Mouse (Mus musculus): ENCODE results near the gene Gins1. TPM values are rescaled to one million over a fixed set of nuclear protein-coding genes. Genes with fewer than 3 reads are reported as not detected.

Gene Gins1
- polyA plus RNA-seq, 1 experiment from 2014 or later, result 28.0 TPM

GRCm38 (mm10) chr2:150964641-150965040, 59.4 kb downstream of the Gins1 start:
- Histone ChIP-seq H3K4me3 (replicated peaks) (no peak overlapping the region), H3K9me3 (replicated peaks) (no peaks in the 10 kb centered on the region), H3K4me2 (replicated peaks) (no peak overlapping the region), H3K27me3 (no peaks in the 10 kb centered on the region), H3K4me1 (no peaks in the 10 kb centered on the region), H3K27ac (replicated peaks) (no peak overlapping the region), H3K9ac (no peak overlapping the region), H3K36me3 (peaks cover 15% of the 10 kb centered on the region; the same call in 1 of the 2 replicates)
- WGBS, result 84% methylated on average over 3 of the region's 3 CpGs
- ATAC-seq (ENCODE audit: insufficient number of reproducible peaks, low FRiP score, low TSS enrichment, low read depth), result no peak

GRCm38 (mm10) chr2:150965951-150966350, 60.8 kb downstream of the Gins1 start:
- Histone ChIP-seq H3K27me3 (no peaks in the 10 kb centered on the region), H3K9ac (no peak overlapping the region), H3K9me3 (replicated peaks) (no peaks in the 10 kb centered on the region), H3K36me3 (peaks cover 10% of the 10 kb centered on the region; the same call in 1 of the 2 replicates), H3K27ac (replicated peaks) (no peak overlapping the region), H3K4me3 (replicated peaks) (no peak overlapping the region), H3K4me2 (replicated peaks) (no peak overlapping the region), H3K4me1 (no peaks in the 10 kb centered on the region)
- no peak for ATAC-seq (ENCODE audit: insufficient number of reproducible peaks, low FRiP score, low TSS enrichment, low read depth)
- 89% methylated on average over 10 of the region's 10 CpGs for WGBS

DNA sequence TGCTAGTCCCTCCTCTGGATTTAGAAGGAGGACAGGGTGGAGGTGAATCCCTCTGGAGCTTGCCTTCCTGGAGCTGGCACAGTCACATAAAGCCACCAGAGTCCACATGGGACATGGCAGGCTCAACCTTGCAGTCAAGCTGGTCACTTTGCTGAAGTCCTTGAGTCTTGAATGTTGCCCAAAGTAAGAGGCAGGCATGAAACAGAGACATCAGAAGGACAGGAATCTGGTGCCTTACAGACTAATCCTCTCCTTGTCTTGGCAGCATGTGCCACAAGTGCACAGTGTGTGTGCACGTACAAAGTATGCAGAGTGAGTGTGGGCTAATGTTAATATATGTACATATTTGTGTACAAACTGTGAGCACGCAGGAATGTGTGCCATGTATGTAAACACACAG, 62.3 kb downstream of the Gins1 start:
- no peak for ATAC-seq (ENCODE audit: insufficient number of reproducible peaks, low FRiP score, low TSS enrichment, low read depth)
- Histone ChIP-seq H3K9me3 (replicated peaks) (no peaks in the 10 kb centered on the region), H3K4me2 (replicated peaks) (no peak overlapping the region), H3K4me3 (replicated peaks) (no peak overlapping the region), H3K9ac (no peak overlapping the region), H3K27ac (replicated peaks) (no peak overlapping the region), H3K27me3 (no peaks in the 10 kb centered on the region), H3K36me3 (peaks cover 9% of the 10 kb centered on the region; the same call in 1 of the 2 replicates), H3K4me1 (no peaks in the 10 kb centered on the region)
- WGBS, result 86% methylated on average over 2 of the region's 2 CpGs

DNA sequence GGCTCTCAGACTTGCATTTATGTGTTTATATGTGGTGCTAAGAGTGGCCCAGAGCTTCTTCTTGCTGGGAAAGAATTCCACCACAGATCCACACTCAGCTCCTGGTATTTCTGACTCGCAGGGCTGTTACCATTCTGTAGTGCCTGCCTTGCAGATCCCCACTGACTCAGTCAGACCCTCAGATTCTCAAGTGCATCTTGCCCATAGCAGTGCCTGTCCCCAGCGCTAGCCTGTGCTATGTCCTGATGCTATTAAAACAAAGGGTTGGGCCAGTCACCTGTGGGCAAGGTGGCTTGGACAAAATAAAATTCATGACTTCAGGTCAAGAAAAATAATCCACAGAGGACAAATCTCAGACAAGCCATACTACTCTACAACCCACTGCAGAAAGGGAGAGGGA, 64.0 kb downstream of the Gins1 start:
- no peaks in the 10 kb centered on the region for H3K4me1 ChIP-seq
- 95% methylated on average over 2 of the region's 2 CpGs for WGBS
- no peak overlapping the region for H3K4me2 ChIP-seq (replicated peaks)
- peaks cover 12% of the 10 kb centered on the region; the same call in 1 of the 2 replicates for H3K36me3 ChIP-seq
- ATAC-seq (ENCODE audit: insufficient number of reproducible peaks, low FRiP score, low TSS enrichment, low read depth), result no peak
- no peaks in the 10 kb centered on the region for H3K27me3 ChIP-seq
- H3K9ac ChIP-seq, result no peak overlapping the region
- no peak overlapping the region for H3K27ac ChIP-seq (replicated peaks)
- H3K9me3 ChIP-seq (replicated peaks), result no peaks in the 10 kb centered on the region
- H3K4me3 ChIP-seq (replicated peaks), result no peak overlapping the region

DNA sequence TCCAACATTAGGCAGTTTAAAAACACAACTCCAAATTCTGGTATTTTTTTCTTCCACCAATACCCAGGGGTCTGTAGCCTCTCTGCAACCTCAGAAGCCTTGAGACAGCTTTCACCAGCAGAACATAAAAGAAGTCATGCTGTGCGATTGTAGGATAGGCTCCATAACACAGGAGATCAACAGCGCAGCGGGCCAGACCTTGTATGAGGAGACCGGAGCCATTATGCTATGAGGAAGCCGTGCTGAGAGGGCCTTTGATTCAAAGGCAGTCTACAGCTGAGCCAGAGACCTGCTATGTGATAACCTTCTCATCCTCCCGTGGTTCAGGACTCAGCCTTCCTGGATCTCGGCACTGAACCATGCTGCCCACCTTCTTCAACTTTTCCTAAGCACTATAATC, 66.7 kb downstream of the Gins1 start:
- Histone ChIP-seq H3K27ac (replicated peaks) (no peak overlapping the region), H3K4me3 (replicated peaks) (no peak overlapping the region), H3K36me3 (peaks cover 18% of the 10 kb centered on the region; the same call in 1 of the 2 replicates), H3K4me1 (no peaks in the 10 kb centered on the region), H3K9me3 (replicated peaks) (no peaks in the 10 kb centered on the region), H3K27me3 (no peaks in the 10 kb centered on the region), H3K9ac (no peak overlapping the region), H3K4me2 (replicated peaks) (no peak overlapping the region)
- no peak for ATAC-seq (ENCODE audit: insufficient number of reproducible peaks, low FRiP score, low TSS enrichment, low read depth)
- WGBS, result 94% methylated on average over 7 of the region's 7 CpGs

DNA sequence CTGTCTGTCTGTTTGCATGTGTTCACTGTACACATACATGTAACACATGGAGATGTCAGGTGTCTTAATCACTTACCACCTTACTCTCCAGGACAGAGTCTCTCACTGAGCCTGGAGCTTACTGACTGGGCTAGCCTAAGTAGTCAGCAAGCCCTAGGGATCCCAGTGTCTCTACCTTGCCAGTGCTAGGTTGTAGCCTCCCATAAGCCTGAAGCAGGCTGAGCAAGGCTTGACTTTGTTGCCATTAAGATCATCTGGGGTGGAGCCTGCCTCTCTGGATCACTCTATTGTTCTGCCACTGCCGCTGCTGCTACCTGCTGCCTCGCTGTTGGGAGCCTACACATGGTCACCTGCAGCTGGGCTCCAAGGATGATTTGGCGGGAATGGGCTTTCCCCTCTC, 67.5 kb downstream of the Gins1 start:
- no peak overlapping the region for H3K27ac ChIP-seq (replicated peaks)
- peaks cover 22% of the 10 kb centered on the region; the same call in 1 of the 2 replicates for H3K36me3 ChIP-seq
- no peaks in the 10 kb centered on the region for H3K4me1 ChIP-seq
- H3K4me2 ChIP-seq (replicated peaks), result no peak overlapping the region
- no peak for ATAC-seq (ENCODE audit: insufficient number of reproducible peaks, low FRiP score, low TSS enrichment, low read depth)
- no peaks in the 10 kb centered on the region for H3K9me3 ChIP-seq (replicated peaks)
- WGBS, result 93% methylated on average over 3 of the region's 3 CpGs
- H3K4me3 ChIP-seq (replicated peaks), result no peak overlapping the region
- H3K27me3 ChIP-seq, result no peaks in the 10 kb centered on the region
- H3K9ac ChIP-seq, result no peak overlapping the region

DNA sequence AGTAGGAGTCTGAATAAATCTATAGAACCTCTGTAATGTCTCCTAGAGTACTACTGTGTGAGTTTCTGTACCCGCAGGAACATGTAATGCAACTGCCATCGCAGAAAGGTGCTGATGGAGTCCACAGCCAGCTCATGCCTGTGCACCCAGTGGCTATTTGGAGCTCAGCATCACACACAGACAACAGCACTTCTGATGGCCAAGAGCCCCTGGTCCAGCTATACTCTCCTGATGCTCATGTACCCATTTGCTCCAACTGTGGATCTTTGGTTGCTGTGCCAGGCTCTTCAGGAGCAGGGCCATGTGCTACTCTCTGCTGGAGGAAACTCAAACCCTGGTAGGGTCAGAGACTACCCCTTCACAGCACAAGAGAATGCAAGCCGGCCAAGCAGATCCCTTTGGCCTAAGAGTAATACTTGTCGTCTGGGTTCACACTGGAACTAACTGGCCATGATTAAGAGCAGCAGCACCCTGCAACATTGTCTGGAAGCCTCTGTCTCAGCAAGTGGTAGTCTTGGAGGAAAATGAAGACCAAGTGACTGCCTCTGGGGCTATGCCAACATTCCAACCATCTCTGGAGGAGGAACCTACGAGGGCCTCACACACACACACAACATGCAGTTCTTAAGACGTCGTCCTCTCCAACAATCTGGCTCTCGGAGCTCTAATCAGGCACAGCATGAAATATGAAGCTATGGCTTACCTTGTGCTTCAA, 68.4 kb downstream of the Gins1 start:
- WGBS, result 79% methylated on average over 8 of the region's 8 CpGs
- no peak overlapping the region for H3K4me3 ChIP-seq (replicated peaks)
- ATAC-seq (ENCODE audit: insufficient number of reproducible peaks, low FRiP score, low TSS enrichment, low read depth), result no peak
- H3K27me3 ChIP-seq, result no peaks in the 10 kb centered on the region
- H3K4me1 ChIP-seq, result no peaks in the 10 kb centered on the region
- H3K9me3 ChIP-seq (replicated peaks), result no peaks in the 10 kb centered on the region
- H3K27ac ChIP-seq (replicated peaks), result no peak overlapping the region
- peaks cover 24% of the 10 kb centered on the region; the same call in 1 of the 2 replicates for H3K36me3 ChIP-seq
- H3K4me2 ChIP-seq (replicated peaks), result no peak overlapping the region
- no peak overlapping the region for H3K9ac ChIP-seq

DNA sequence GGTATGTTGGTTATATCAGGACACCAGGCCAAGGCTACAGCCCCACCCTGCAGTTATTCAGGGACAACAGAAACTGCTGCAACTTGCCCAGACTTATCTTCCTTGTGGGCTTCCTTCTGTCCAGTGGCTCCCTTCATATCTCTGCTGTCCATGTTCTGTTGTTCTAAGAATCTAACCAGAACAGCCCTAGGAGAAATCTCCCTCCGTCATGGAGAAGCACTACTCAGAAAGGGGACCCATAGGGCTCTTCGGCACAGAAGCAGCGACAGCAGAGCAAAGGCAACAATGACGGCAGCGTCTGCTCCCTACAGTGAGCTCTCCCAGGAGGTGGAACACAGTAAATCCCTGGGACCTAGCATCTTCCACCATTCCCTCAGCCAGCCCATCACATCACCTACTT, 71.7 kb downstream of the Gins1 start:
- no peak for ATAC-seq (ENCODE audit: insufficient number of reproducible peaks, low FRiP score, low TSS enrichment, low read depth)
- Histone ChIP-seq H3K9ac (no peak overlapping the region), H3K36me3 (peaks cover 23% of the 10 kb centered on the region; the same call in 1 of the 2 replicates), H3K4me3 (replicated peaks) (no peak overlapping the region), H3K27ac (replicated peaks) (no peak overlapping the region), H3K9me3 (replicated peaks) (no peaks in the 10 kb centered on the region), H3K4me1 (no peaks in the 10 kb centered on the region), H3K27me3 (no peaks in the 10 kb centered on the region), H3K4me2 (replicated peaks) (no peak overlapping the region)
- 87% methylated on average over 5 of the region's 5 CpGs for WGBS

GRCm38 (mm10) chr2:150977676-150978075, 72.5 kb downstream of the Gins1 start:
- ATAC-seq (ENCODE audit: insufficient number of reproducible peaks, low FRiP score, low TSS enrichment, low read depth), result no peak
- WGBS, result 91% methylated on average over 6 of the region's 6 CpGs
- no peaks in the 10 kb centered on the region for H3K27me3 ChIP-seq

DNA sequence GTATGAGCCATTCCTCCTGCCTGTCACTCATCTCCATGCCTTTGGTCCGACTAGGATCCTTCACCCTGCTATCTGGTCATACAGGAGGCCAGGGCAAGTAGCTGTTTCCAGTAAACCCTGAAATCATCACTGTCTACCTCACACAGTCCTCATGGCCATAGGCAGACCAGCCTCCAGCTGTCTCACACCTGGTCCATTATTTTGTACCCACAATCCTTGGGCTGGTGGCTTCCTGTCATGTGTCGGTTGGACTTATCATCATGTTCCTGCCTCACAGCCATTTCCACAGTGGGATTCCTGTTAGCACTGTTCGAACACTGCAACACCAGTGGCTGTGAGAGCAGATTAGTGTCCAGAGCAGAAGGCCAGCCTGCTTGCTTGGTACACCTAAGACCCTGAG, 73.6 kb downstream of the Gins1 start:
- H3K4me2 ChIP-seq (replicated peaks), result no peak overlapping the region
- no peaks in the 10 kb centered on the region for H3K27me3 ChIP-seq
- no peak overlapping the region for H3K9ac ChIP-seq
- no peak for ATAC-seq (ENCODE audit: insufficient number of reproducible peaks, low FRiP score, low TSS enrichment, low read depth)
- no peak overlapping the region for H3K27ac ChIP-seq (replicated peaks)
- WGBS, result 86% methylated on average over 3 of the region's 3 CpGs
- peaks cover 16% of the 10 kb centered on the region; the same call in 1 of the 2 replicates for H3K36me3 ChIP-seq
- no peaks in the 10 kb centered on the region for H3K9me3 ChIP-seq (replicated peaks)
- H3K4me1 ChIP-seq, result no peaks in the 10 kb centered on the region
- no peak overlapping the region for H3K4me3 ChIP-seq (replicated peaks)

More at GRCm38 (mm10) chr2:150977676-150978075, 72.5 kb downstream of the Gins1 start:
- H3K4me1 ChIP-seq, result no peaks in the 10 kb centered on the region
- H3K36me3 ChIP-seq, result peaks cover 17% of the 10 kb centered on the region; the same call in 1 of the 2 replicates
- no peak overlapping the region for H3K9ac ChIP-seq
- no peak overlapping the region for H3K4me2 ChIP-seq (replicated peaks)
- H3K27ac ChIP-seq (replicated peaks), result no peak overlapping the region
- no peaks in the 10 kb centered on the region for H3K9me3 ChIP-seq (replicated peaks)
- no peak overlapping the region for H3K4me3 ChIP-seq (replicated peaks)

- Histone ChIP-seq H3K27ac (replicated peaks) (no peak overlapping the region), H3K27me3 (no peaks in the 10 kb centered on the region), H3K9me3 (replicated peaks) (no peaks in the 10 kb centered on the region), H3K4me2 (replicated peaks) (no peak overlapping the region), H3K36me3 (peaks cover 16% of the 10 kb centered on the region; the same call in 1 of the 2 replicates), H3K9ac (no peak overlapping the region), H3K4me1 (no peaks in the 10 kb centered on the region), H3K4me3 (replicated peaks) (no peak overlapping the region)
- WGBS, result 83% methylated on average over 14 of the region's 14 CpGs
- no peak for ATAC-seq (ENCODE audit: insufficient number of reproducible peaks, low FRiP score, low TSS enrichment, low read depth)
Observed at GRCm38 (mm10) chr2:150979861-150980620, 74.8 kb downstream of the Gins1 start.

All from embryonic facial prominence, embryonic 15.5 days (tissue).